Mouse (Mus musculus): ENCODE measurements around the gene Wdsub1. TPM values are rescaled to one million over a fixed set of nuclear protein-coding genes. Genes with fewer than 3 reads are reported as not detected.

Gene Wdsub1
- polyA plus RNA-seq, 1 experiment from 2014 or later = 38.1 TPM

DNA sequence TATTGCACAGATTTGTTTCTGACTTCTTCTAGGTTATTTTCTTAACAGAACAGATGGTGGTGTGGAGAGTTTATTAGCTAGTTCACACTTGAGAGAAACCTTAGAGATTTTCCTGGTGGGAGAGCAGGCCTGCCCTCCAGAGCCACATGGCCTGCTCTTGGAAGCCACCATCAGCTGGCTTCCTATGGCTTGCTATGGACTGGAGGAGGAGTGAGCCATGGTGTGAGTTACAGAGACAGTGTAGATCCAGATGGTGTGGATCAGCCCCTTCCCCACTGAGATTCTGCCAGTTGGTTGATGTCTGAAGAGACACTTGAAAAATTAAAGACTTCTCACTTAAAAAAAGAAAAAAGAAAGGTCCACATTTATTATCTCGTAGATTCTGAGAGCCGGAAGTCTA is 61.3 kb downstream of the Wdsub1 start:
- no peak for ATAC-seq (ENCODE audit: low FRiP score, low read depth)
- H3K27me3 ChIP-seq = no peaks in the 10 kb centered on the region
- WGBS = 94% methylated on average over 2 of the region's 2 CpGs
- no peak overlapping the region for H3K4me2 ChIP-seq (replicated peaks)
- H3K4me1 ChIP-seq = no peaks in the 10 kb centered on the region
- no peaks in the 10 kb centered on the region for H3K9me3 ChIP-seq
- peaks cover 76% of the 10 kb centered on the region for H3K36me3 ChIP-seq
- no peak overlapping the region for H3K9ac ChIP-seq
- no peak overlapping the region for H3K27ac ChIP-seq
- no peak overlapping the region for H3K4me3 ChIP-seq

DNA sequence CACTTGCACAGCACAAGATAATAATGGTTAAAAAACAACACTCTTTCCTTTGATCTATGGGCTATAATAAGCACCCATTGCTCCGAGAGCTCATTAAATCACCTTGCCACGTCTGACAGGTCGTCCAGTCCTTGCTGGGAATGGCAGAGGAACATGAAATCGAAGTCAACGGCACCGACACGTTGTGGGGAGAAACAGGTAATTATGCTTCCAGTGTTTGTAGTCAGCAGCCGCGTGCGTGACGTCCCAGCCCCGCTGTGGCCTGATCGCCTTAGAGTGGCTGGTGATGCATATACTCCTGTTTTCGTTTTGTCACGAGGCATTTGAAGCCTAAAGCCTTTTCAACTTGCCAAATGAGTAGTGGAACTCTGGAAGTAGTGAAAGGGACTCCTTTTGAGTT is 62.3 kb downstream of the Wdsub1 start:
- Histone ChIP-seq H3K4me1 (no peaks in the 10 kb centered on the region), H3K9ac (no peak overlapping the region), H3K9me3 (no peaks in the 10 kb centered on the region), H3K36me3 (peaks cover 83% of the 10 kb centered on the region), H3K27me3 (no peaks in the 10 kb centered on the region), H3K27ac (no peak overlapping the region), H3K4me3 (no peak overlapping the region), H3K4me2 (replicated peaks) (no peak overlapping the region)
- ATAC-seq (ENCODE audit: low FRiP score, low read depth) = no peak
- 62% methylated on average over 15 of the region's 15 CpGs for WGBS

DNA sequence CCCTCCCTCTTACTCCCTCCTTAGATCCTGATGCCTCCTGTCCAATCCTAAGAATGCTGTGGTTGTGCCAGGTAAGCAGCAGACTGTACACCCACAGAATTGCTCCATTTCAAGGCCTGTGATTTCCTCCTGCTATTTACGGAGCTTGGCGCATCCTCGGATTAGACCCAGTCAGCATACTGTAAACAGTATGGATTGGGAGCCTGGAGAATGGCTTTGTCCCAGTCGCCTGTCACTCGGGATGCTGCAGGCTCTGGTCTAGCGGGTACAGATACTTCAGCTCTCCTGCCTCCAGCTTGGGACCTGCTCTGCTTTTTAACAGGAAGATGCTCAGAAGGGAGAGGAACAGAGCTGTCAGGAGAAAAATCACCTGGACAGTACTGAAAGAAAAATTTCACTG is 63.0 kb downstream of the Wdsub1 start:
- no peak for ATAC-seq (ENCODE audit: low FRiP score, low read depth)
- H3K4me2 ChIP-seq (replicated peaks) = no peak overlapping the region
- no peaks in the 10 kb centered on the region for H3K27me3 ChIP-seq
- WGBS = 75% methylated on average over 6 of the region's 6 CpGs
- no peaks in the 10 kb centered on the region for H3K4me1 ChIP-seq
- H3K36me3 ChIP-seq = peaks cover 81% of the 10 kb centered on the region
- H3K4me3 ChIP-seq = no peak overlapping the region
- no peak overlapping the region for H3K27ac ChIP-seq
- no peak overlapping the region for H3K9ac ChIP-seq
- no peaks in the 10 kb centered on the region for H3K9me3 ChIP-seq

DNA sequence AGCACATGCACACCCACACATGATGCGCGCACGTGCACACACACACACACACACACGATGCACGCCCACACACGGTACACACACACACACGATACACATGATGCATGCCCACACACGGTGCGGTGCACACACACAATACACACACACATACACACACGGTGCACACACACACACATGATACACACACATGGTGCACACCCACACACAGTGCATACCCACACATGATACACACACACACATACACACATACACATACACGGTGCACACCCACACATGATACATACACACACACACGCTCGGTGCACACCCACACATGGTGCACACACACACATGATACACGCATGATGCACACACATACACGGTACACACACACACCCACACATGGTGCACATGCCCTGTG is 63.7 kb downstream of the Wdsub1 start:
- H3K4me1 ChIP-seq = no peaks in the 10 kb centered on the region
- WGBS = 95% methylated on average over 15 of the region's 15 CpGs
- no peak overlapping the region for H3K9ac ChIP-seq
- H3K9me3 ChIP-seq = no peaks in the 10 kb centered on the region
- no peak for ATAC-seq (ENCODE audit: low FRiP score, low read depth)
- H3K4me3 ChIP-seq = no peak overlapping the region
- H3K4me2 ChIP-seq (replicated peaks) = no peak overlapping the region
- no peak overlapping the region for H3K27ac ChIP-seq
- peaks cover 79% of the 10 kb centered on the region for H3K36me3 ChIP-seq
- H3K27me3 ChIP-seq = no peaks in the 10 kb centered on the region

GRCm38 (mm10) chr2:59814997-59815396 is 67.4 kb downstream of the Wdsub1 start:
- Histone ChIP-seq H3K4me1 (no peaks in the 10 kb centered on the region), H3K27ac (no peak overlapping the region), H3K36me3 (peaks cover 84% of the 10 kb centered on the region), H3K4me3 (no peak overlapping the region), H3K9ac (no peak overlapping the region), H3K9me3 (no peaks in the 10 kb centered on the region), H3K4me2 (replicated peaks) (no peak overlapping the region), H3K27me3 (no peaks in the 10 kb centered on the region)
- ATAC-seq (ENCODE audit: low FRiP score, low read depth) = no peak
- 88% methylated on average over 8 of the region's 8 CpGs for WGBS

DNA sequence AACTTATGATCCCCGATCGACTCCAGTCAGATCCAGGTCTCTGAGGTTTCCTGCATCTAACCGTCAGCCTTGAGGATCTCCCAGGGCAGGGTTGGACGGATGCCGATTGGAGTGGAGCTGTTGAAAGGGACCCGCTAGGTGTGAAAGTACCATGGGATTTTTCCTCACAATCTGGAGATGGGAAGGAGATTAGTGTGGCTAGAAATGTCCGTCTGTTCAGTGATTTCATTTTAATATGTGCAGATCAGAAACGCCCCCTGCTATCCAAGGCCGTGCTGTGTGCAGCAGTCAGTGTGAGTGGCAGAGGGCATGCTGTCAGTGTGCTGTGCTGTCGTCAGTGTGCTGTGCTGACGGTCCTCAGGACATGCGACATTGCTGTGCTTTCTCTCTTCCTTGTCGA is 68.9 kb downstream of the Wdsub1 start:
- ATAC-seq (ENCODE audit: low FRiP score, low read depth) = no peak
- Histone ChIP-seq H3K27ac (no peak overlapping the region), H3K36me3 (peaks cover 76% of the 10 kb centered on the region), H3K4me1 (no peaks in the 10 kb centered on the region), H3K27me3 (no peaks in the 10 kb centered on the region), H3K4me2 (replicated peaks) (no peak overlapping the region), H3K9me3 (no peaks in the 10 kb centered on the region), H3K4me3 (no peak overlapping the region), H3K9ac (no peak overlapping the region)
- 89% methylated on average over 13 of the region's 13 CpGs for WGBS

- no peak overlapping the region for H3K4me3 ChIP-seq
- H3K9ac ChIP-seq = no peak overlapping the region
- no peak for ATAC-seq (ENCODE audit: low FRiP score, low read depth)
- no peaks in the 10 kb centered on the region for H3K27me3 ChIP-seq
- peaks cover 76% of the 10 kb centered on the region for H3K36me3 ChIP-seq
- H3K9me3 ChIP-seq = no peaks in the 10 kb centered on the region
- WGBS = 89% methylated on average over 1 of the region's 1 CpGs
- H3K27ac ChIP-seq = no peak overlapping the region
- H3K4me1 ChIP-seq = no peaks in the 10 kb centered on the region
- no peak overlapping the region for H3K4me2 ChIP-seq (replicated peaks)
Observed at GRCm38 (mm10) chr2:59812641-59813040, 69.8 kb downstream of the Wdsub1 start.

DNA sequence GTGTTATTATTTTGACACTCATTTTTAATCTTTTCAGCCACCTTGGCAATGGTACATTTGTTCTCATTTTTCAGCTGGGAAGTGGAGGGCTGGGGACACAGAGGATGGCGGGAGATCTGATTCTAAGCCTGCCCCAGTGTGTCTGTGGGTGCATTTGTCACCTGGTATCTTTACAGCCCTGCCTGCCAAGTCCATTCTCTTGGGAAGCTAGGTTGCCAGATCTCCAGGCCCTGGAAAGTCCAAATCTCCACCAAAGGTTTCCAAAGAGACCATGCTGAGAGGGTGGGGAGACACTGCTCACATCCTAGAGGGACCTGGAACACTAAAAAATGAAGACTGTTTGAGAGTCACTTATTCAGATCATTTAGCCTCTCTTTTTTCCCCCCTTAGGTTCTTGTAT is 71.1 kb downstream of the Wdsub1 start:
- no peak overlapping the region for H3K4me2 ChIP-seq (replicated peaks)
- ATAC-seq (ENCODE audit: low FRiP score, low read depth) = no peak
- H3K9ac ChIP-seq = no peak overlapping the region
- H3K4me3 ChIP-seq = no peak overlapping the region
- no peak overlapping the region for H3K27ac ChIP-seq
- no peaks in the 10 kb centered on the region for H3K9me3 ChIP-seq
- no peaks in the 10 kb centered on the region for H3K27me3 ChIP-seq
- no peaks in the 10 kb centered on the region for H3K4me1 ChIP-seq
- WGBS = 77% methylated on average over 1 of the region's 1 CpGs
- H3K36me3 ChIP-seq = peaks cover 74% of the 10 kb centered on the region

- Histone ChIP-seq H3K9me3 (no peaks in the 10 kb centered on the region), H3K36me3 (peaks cover 69% of the 10 kb centered on the region), H3K27me3 (no peaks in the 10 kb centered on the region), H3K27ac (no peak overlapping the region), H3K4me1 (peaks cover 4% of the 10 kb centered on the region; the same call in 1 of the 2 replicates), H3K9ac (no peak overlapping the region), H3K4me2 (replicated peaks) (no peak overlapping the region), H3K4me3 (no peak overlapping the region)
- 86% methylated on average over 7 of the region's 7 CpGs for WGBS
- ATAC-seq (ENCODE audit: low FRiP score, low read depth) = no peak
Observed at GRCm38 (mm10) chr2:59810039-59810438, 72.4 kb downstream of the Wdsub1 start.

DNA sequence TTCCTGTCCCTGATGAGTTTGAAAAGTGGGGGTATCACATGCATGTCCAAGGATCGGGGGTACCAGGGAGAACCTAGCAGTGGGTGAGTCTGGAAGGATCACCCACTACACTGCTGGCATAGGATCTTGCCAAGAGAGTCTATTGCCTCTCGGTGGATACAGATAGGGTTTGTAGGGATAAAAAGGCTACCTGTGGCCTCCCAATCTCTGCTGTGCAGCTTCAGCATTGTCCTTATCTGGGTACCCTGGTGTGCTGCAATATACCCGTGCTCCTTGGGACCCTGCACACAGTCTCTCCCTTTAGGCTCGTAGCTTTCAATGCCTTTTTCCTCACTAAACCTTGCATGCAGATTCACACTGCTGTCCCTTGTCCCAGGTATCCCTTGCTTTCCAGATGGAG is 73.8 kb downstream of the Wdsub1 start:
- no peak overlapping the region for H3K4me2 ChIP-seq (replicated peaks)
- 92% methylated on average over 4 of the region's 4 CpGs for WGBS
- no peak overlapping the region for H3K4me3 ChIP-seq
- H3K4me1 ChIP-seq = peaks cover 4% of the 10 kb centered on the region; the same call in 1 of the 2 replicates
- no peaks in the 10 kb centered on the region for H3K27me3 ChIP-seq
- no peak overlapping the region for H3K9ac ChIP-seq
- H3K27ac ChIP-seq = no peak overlapping the region
- no peaks in the 10 kb centered on the region for H3K9me3 ChIP-seq
- peaks cover 70% of the 10 kb centered on the region for H3K36me3 ChIP-seq
- no peak for ATAC-seq (ENCODE audit: low FRiP score, low read depth)

DNA sequence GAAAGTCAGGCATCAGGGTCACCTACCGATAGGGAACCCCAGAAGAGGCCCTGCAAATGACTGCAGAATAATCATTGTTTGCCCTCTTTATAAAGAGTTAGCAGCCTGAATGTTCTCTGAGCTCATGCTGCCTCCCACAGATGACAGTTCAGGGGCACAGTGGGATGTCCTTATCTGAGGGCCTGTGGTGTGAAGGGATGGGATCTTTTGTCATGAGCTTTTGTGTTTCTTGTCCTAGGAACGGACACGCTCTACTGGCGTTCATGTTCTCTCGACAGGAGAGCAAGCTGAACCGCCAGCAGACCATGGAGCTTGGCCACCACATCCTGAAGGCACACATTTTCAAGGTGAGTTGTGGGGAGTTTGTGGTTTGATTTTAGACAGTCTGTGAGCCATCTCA is 76.4 kb downstream of the Wdsub1 start:
- H3K9me3 ChIP-seq = no peaks in the 10 kb centered on the region
- no peak for ATAC-seq (ENCODE audit: low FRiP score, low read depth)
- H3K4me1 ChIP-seq = peaks cover 4% of the 10 kb centered on the region; the same call in 1 of the 2 replicates
- WGBS = 82% methylated on average over 6 of the region's 6 CpGs
- H3K4me2 ChIP-seq (replicated peaks) = no peak overlapping the region
- no peak overlapping the region for H3K27ac ChIP-seq
- H3K36me3 ChIP-seq = peaks cover 72% of the 10 kb centered on the region
- H3K27me3 ChIP-seq = no peaks in the 10 kb centered on the region
- no peak overlapping the region for H3K4me3 ChIP-seq
- no peak overlapping the region for H3K9ac ChIP-seq

DNA sequence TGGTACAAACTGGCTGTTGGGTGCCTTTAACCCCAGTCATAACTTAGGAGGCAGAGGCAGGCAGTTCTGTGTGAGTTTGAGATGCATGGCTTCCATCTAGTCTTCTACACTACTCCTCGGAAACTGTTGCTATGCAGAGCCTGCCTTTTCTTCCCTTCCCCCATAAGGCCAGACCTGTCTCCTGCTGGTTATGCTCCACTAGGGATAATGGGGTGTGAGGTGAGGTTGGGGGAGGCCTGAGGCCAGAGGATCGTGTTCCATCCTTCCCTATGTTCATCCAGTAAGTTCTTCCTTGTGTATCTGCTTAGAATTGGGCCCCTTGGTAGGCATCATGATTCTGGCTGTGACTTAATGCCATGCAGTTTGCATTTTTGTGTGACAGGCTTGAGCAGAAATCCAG is 76.8 kb downstream of the Wdsub1 start:
- peaks cover 72% of the 10 kb centered on the region for H3K36me3 ChIP-seq
- no peak overlapping the region for H3K4me3 ChIP-seq
- H3K4me2 ChIP-seq (replicated peaks) = no peak overlapping the region
- WGBS = 45% methylated on average over 2 of the region's 2 CpGs
- no peak overlapping the region for H3K27ac ChIP-seq
- no peaks in the 10 kb centered on the region for H3K27me3 ChIP-seq
- peaks cover 4% of the 10 kb centered on the region; the same call in 1 of the 2 replicates for H3K4me1 ChIP-seq
- H3K9me3 ChIP-seq = no peaks in the 10 kb centered on the region
- H3K9ac ChIP-seq = no peak overlapping the region
- no peak for ATAC-seq (ENCODE audit: low FRiP score, low read depth)

DNA sequence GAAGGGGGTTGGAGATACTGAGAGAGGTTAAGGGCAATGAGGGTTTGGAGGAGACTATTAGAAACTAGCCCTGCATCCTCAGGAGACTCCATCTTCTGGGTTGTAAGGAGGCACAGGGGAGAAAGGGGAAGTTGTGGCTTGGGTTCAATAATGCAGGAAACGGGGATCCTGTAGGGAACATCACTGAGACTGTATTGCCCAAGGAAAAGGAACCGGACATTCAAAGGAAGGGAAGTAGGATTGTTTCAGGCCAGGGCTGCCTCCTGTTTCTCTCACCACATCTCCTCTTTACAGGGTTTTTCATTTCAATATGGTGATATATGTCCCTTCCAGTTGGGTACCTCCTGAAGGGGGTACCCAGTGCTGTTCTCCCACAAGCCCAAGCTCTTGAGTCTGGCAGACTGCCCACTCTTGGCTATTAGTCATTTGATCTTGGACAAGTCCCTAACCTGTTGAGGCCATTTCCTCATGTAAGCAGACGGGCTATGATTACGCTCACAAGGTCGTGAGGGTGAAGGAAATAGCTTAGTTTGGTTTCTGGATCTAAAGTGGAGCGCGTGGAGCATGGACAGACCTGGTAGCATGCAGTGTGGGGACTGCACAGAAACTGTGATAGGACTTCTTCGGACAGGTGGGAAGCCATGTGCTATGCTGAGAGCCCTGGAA is 79.5 kb downstream of the Wdsub1 start:
- no peak overlapping the region for H3K27ac ChIP-seq
- WGBS = 82% methylated on average over 8 of the region's 8 CpGs
- H3K27me3 ChIP-seq = no peaks in the 10 kb centered on the region
- no peaks in the 10 kb centered on the region for H3K9me3 ChIP-seq
- no peak overlapping the region for H3K9ac ChIP-seq
- peaks cover 74% of the 10 kb centered on the region for H3K36me3 ChIP-seq
- no peak overlapping the region for H3K4me2 ChIP-seq (replicated peaks)
- no peak for ATAC-seq (ENCODE audit: low FRiP score, low read depth)
- peaks cover 16% of the 10 kb centered on the region; the same call in 1 of the 2 replicates for H3K4me1 ChIP-seq
- no peak overlapping the region for H3K4me3 ChIP-seq

Data from limb, embryonic 13.5 days (tissue).